Mouse (Mus musculus): ENCODE data around the gene Itgav.

- no peak for TF ChIP-seq CTCF (conservative IDR thresholded peaks at IDR 0.05; ENCODE audit: low read length)
- TF ChIP-seq POU5F1 (IDR thresholded peaks at IDR 0.05; ENCODE audit: borderline replicate concordance, low read length) = no peak
- no peak for TF ChIP-seq NANOG (IDR thresholded peaks at IDR 0.05; ENCODE audit: borderline replicate concordance, low read length)
Observed at GRCm38 (mm10) chr2:83745257-83745656, 21.1 kb downstream of the Itgav start.

Measured in E14TG2a.4 (cell line).